Mouse (Mus musculus) hindbrain, embryonic 11.5 days (tissue): ENCODE measurements around the gene Nf2. TPM values are rescaled to one million over a fixed set of nuclear protein-coding genes. Genes with fewer than 3 reads are reported as not detected.

ENCODE experiments used
- ATAC-seq: fragments of 200-750 bp; cut with Nextera tagmentation; 2 replicates; pipeline ENCODE4 v1.8.0; 2017; ENCODE audit warnings: mild to moderate bottlenecking, moderate TSS enrichment, moderate library complexity; ENCODE audit not compliant: low FRiP score
- DNase-seq: peaks from one replicate; pipeline ENCODE4 v3.0.0-alpha.2; 2015; ENCODE audit warnings: low spot score
- H3K27ac ChIP-seq: fragments of 300-500 bp; sonication (generic); 2 replicates; pipeline ENCODE4 v1.5.1; 2014; ENCODE audit warnings: mild to moderate bottlenecking, low read depth, low read length
- H3K27me3 ChIP-seq: fragments of 300-500 bp; sonication (generic); 2 replicates; pipeline ENCODE4 v1.6.1; 2014; ENCODE audit warnings: mild to moderate bottlenecking, low read length, moderate library complexity, mixed read lengths; ENCODE audit not compliant: control insufficient read depth, insufficient read depth
- H3K36me3 ChIP-seq: fragments of 300-500 bp; sonication (generic); 2 replicates; pipeline ENCODE4 v1.6.1; 2014; ENCODE audit warnings: mild to moderate bottlenecking, low read length, moderate library complexity, mixed read lengths; ENCODE audit not compliant: control insufficient read depth, insufficient read depth
- H3K4me1 ChIP-seq: fragments of 300-500 bp; sonication (generic); replicated peaks from 2 replicates; pipeline ENCODE4 v1.6.1; 2014; ENCODE audit warnings: low read length, mixed read lengths; ENCODE audit not compliant: control insufficient read depth, insufficient read depth
- H3K4me2 ChIP-seq: fragments of 300-500 bp; sonication (generic); replicated peaks from 2 replicates; pipeline ENCODE4 v1.6.1; 2014; ENCODE audit warnings: mild to moderate bottlenecking, low read depth, low read length
- H3K4me3 ChIP-seq: fragments of 300-500 bp; sonication (generic); 2 replicates; pipeline ENCODE4 v1.5.1; 2014; ENCODE audit warnings: low read depth, low read length
- H3K9ac ChIP-seq: fragments of 300-500 bp; sonication (generic); 2 replicates; pipeline ENCODE4 v1.6.1; 2014; ENCODE audit warnings: low read depth, low read length
- H3K9me3 ChIP-seq: fragments of 300-500 bp; sonication (generic); 2 replicates; pipeline ENCODE4 v1.6.1; 2016; ENCODE audit warnings: low read length; ENCODE audit not compliant: control insufficient read depth
- WGBS: fragments of 180-500 bp; shearing (Covaris S2); extraction: QIAGEN DNeasy Blood & Tissue Kit; methylation state at CpG from one replicate; pipeline ENCODE4 v1.1.7; 2014; 5-methylcytosine and 5-hydroxymethylcytosine counted together
- polyA plus RNA-seq: library from polyadenylated mRNA; unstranded; fragments of >200 nt; fragmentation: Nextera tagmentation; extraction: Ambion mirVana; gene quantifications from 2 replicates; pipeline ENCODE4 v1.2.1, GENCODE M21; 2014

The Nf2 gene
- polyA plus RNA-seq, 1 experiment from 2014 or later: 49.9 TPM

GRCm38 (mm10) chr11:4720900-4721580 lies 128.3 kb downstream of the Nf2 start:
- no peak overlapping the region for H3K27ac ChIP-seq
- DNase-seq: no peak

GRCm38 (mm10) chr11:4720393-4720792 lies 128.9 kb downstream of the Nf2 start:
- no peak overlapping the region for H3K9ac ChIP-seq
- 70% methylated on average over 11 of the region's 11 CpGs for WGBS
- ATAC-seq (no peak), DNase-seq (no peak)
- H3K27ac ChIP-seq: no peak overlapping the region
- H3K36me3 ChIP-seq: no peaks in the 10 kb centered on the region
- H3K4me3 ChIP-seq: no peak overlapping the region
- H3K4me1 ChIP-seq: no peaks in the 10 kb centered on the region
- no peaks in the 10 kb centered on the region for H3K27me3 ChIP-seq
- no peak overlapping the region for H3K4me2 ChIP-seq
- no peaks in the 10 kb centered on the region for H3K9me3 ChIP-seq

More at GRCm38 (mm10) chr11:4720900-4721580, 128.3 kb downstream of the Nf2 start:
- no peak for ATAC-seq
- Histone ChIP-seq H3K4me3 (no peak overlapping the region), H3K36me3 (no peaks in the 10 kb centered on the region), H3K27me3 (no peaks in the 10 kb centered on the region), H3K9ac (no peak overlapping the region), H3K4me1 (no peaks in the 10 kb centered on the region), H3K4me2 (no peak overlapping the region), H3K9me3 (no peaks in the 10 kb centered on the region)
- 49% methylated on average over 7 of the region's 7 CpGs for WGBS

- H3K27ac ChIP-seq: no peak overlapping the region
- no peak overlapping the region for H3K4me3 ChIP-seq
- no peaks in the 10 kb centered on the region for H3K27me3 ChIP-seq
- H3K9me3 ChIP-seq: no peaks in the 10 kb centered on the region
- ATAC-seq (no peak), DNase-seq (no peak)
- H3K4me2 ChIP-seq: no peak overlapping the region
- no peaks in the 10 kb centered on the region for H3K36me3 ChIP-seq
- H3K4me1 ChIP-seq: no peaks in the 10 kb centered on the region
- 92% methylated on average over 9 of the region's 9 CpGs for WGBS
- no peak overlapping the region for H3K9ac ChIP-seq
These were observed 129.4 kb downstream of the Nf2 start for GRCm38 (mm10) chr11:4719961-4720360.

GRCm38 (mm10) chr11:4718548-4718947 lies 130.8 kb downstream of the Nf2 start:
- H3K27ac ChIP-seq: no peak overlapping the region
- no peak overlapping the region for H3K9ac ChIP-seq
- 88% methylated on average over 5 of the region's 5 CpGs for WGBS
- no peak for DNase-seq
- no peaks in the 10 kb centered on the region for H3K27me3 ChIP-seq
- no peak overlapping the region for H3K4me2 ChIP-seq
- no peak overlapping the region for H3K4me3 ChIP-seq
- no peaks in the 10 kb centered on the region for H3K9me3 ChIP-seq
- H3K4me1 ChIP-seq: no peaks in the 10 kb centered on the region
- no peaks in the 10 kb centered on the region for H3K36me3 ChIP-seq
- ATAC-seq: no peak

GRCm38 (mm10) chr11:4716530-4717236 lies 132.7 kb downstream of the Nf2 start:
- no peaks in the 10 kb centered on the region for H3K36me3 ChIP-seq
- no peaks in the 10 kb centered on the region for H3K9me3 ChIP-seq
- WGBS: 91% methylated on average over 5 of the region's 5 CpGs
- DNase-seq (no peak), ATAC-seq (no peak)
- H3K4me3 ChIP-seq: no peak overlapping the region
- no peak overlapping the region for H3K9ac ChIP-seq
- H3K27ac ChIP-seq: no peak overlapping the region
- no peaks in the 10 kb centered on the region for H3K4me1 ChIP-seq
- no peak overlapping the region for H3K4me2 ChIP-seq
- no peaks in the 10 kb centered on the region for H3K27me3 ChIP-seq

Other genes with a start within 250 kb of the Nf2 start
- gene Gm11032, start 229.5 kb downstream of the Nf2 start, polyA plus RNA-seq: not detected in 2 replicates
- 31.5 and 33.2 TPM in 2 replicates for gene Ascc2, start 211.8 kb downstream of the Nf2 start, polyA plus RNA-seq
- 533 and 550 TPM in 2 replicates for gene Uqcr10, start 145.2 kb downstream of the Nf2 start, polyA plus RNA-seq
- 80.8 and 82.6 TPM in 2 replicates for gene Zmat5, start 144.9 kb downstream of the Nf2 start, polyA plus RNA-seq
- gene Cabp7, start 102.8 kb downstream of the Nf2 start, polyA plus RNA-seq: 0.90 and 1.0 TPM in 2 replicates
- gene Nipsnap1, start 24.4 kb upstream of the Nf2 start, polyA plus RNA-seq: 80.8 and 85.7 TPM in 2 replicates
- gene Thoc5, start 45.8 kb upstream of the Nf2 start, polyA plus RNA-seq: 61.9 and 64.7 TPM in 2 replicates
- 0.82 and 1.2 TPM in 2 replicates for gene Nefh, start 98.5 kb upstream of the Nf2 start, polyA plus RNA-seq
- 60.7 and 61.3 TPM in 2 replicates for gene Ap1b1, start 137.3 kb upstream of the Nf2 start, polyA plus RNA-seq
- gene Rasl10a, start 208.6 kb upstream of the Nf2 start, polyA plus RNA-seq: 0.40 and 0.46 TPM in 2 replicates
- gene Gas2l1, start 215.8 kb upstream of the Nf2 start, polyA plus RNA-seq: 23.0 and 24.8 TPM in 2 replicates
- gene Rhbdd3, start 249.4 kb upstream of the Nf2 start, polyA plus RNA-seq: 17.3 and 18.2 TPM in 2 replicates
- 430 and 463 TPM in 2 replicates for gene Ewsr1, start 249.7 kb upstream of the Nf2 start, polyA plus RNA-seq